Mouse (Mus musculus): ENCODE data around the gene Hck.

Gene Hck

DNA sequence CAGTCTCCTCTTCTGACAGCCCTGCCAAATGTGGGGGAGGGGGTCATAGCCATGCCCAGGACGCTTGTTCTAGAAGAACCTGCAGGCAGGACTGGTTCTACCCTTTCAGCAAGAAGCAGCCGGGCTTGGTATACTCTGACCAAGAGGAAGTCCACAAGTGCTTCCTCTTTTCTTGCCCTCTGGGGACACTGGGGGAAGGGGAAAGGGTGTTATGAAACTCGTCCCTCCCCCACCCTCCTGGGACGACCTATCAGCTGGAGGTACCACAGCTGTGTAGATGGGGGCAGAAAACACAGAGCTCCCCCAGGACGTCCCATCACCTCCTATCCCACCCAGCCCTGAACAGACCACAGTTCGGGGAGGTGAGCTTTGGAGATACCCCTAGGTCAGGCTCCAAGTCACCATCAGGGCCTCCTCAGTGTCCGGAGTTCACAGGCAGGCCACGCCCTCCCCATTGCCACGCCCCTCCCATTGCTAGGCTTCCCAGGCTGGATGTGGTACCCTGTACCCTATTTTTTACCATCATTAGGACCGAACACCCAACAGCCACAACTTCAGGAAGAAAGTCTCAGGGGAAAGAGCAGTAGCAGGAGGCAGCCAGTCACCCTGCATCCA lies 17.6 kb upstream of the Hck start:
- DNase-seq (ENCODE audit: low spot score in 2 of 2): peak in 1 of 2 experiments; percentile 84

DNA sequence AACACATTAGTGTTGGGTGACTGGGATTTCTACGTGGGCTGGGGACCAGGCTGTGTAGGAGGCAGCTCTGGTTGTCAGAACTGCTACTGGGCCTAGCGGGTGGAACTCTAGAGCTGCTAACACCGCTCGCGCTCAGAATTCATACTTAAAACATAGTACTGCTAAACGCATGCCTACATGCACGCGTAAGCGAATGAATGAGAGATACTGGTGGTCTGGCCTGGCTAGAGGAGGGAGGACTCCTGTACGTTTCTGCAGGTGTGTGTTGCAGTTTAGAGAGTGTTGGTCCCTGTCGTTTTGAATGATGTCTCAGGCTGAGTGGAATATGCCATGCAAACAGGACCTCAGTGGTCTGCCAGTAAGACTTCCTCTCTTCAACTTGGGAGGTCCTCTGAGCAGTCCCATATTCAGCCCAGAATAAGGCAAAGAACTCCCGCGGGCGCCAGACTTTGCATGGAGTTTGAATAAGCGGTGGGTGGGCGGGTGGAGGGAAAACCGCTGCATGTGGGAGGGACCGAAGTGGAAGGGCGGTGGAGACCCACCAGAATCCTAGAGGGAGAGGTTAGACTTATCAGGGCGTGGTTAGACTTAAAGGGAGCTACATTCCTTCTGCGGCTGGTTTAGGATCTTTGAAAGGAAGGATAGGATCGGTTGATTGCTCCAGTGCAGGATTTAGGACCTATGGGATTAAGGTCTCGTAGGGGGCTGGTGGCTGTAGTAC lies 1.1 kb upstream of the Hck start:
- no peak for DNase-seq (ENCODE audit: low spot score in 2 of 2)

DNA sequence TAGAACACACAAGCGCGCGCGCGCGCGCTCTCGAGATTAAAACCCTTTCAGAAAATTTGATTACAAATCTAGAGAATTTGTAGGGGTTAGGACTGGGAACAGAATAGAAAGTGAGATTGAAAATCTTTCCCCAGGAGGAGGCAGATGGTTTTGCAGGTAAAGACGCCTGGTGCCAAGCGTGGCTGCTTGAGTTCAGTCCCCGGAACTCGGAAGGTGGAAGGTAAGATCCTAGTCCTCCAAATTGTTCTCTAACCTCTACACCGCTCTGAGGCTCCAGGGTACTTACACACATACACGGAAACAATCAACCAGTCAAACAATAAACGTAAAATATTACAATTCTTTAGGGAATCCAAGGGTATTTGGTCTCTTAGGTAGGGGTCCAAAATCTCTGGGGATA lies 466 bp upstream of the Hck start:
- no peak for DNase-seq (ENCODE audit: low spot score in 2 of 2)

- DNase-seq (ENCODE audit: low spot score in 2 of 2): no peak
These were observed 1.3 kb downstream of the Hck start for GRCm38 (mm10) chr2:153109596-153109995.

GRCm38 (mm10) chr2:153111298-153111697 lies 3.0 kb downstream of the Hck start:
- DNase-seq (ENCODE audit: low spot score in 2 of 2): no peak

GRCm38 (mm10) chr2:153115679-153116081 lies 7.4 kb downstream of the Hck start:
- no peak for DNase-seq (ENCODE audit: low spot score in 2 of 2)

DNA sequence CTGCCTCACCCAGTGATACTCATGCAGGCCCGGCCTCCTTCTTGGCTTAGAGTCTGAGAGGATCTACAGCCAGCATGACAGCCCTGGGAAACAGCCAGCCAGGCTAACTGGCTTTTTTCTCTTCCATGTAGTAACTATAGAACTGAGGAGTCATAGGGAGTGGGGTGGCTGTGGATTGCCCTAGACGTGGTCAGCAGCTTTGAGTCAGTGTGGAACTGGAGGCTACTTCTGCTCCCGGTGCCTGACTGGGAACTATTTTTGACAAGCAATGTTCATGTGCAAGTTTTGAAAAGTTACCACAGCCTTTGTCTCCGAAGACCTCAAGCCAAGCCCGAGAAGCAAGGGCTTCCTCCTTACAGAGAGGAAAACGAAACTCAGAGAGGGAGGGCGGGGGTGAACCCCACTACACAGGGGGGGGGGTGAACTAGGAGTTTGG lies 8.8 kb downstream of the Hck start:
- DNase-seq (ENCODE audit: low spot score in 2 of 2): peak in 1 of 2 experiments; percentile 22

DNA sequence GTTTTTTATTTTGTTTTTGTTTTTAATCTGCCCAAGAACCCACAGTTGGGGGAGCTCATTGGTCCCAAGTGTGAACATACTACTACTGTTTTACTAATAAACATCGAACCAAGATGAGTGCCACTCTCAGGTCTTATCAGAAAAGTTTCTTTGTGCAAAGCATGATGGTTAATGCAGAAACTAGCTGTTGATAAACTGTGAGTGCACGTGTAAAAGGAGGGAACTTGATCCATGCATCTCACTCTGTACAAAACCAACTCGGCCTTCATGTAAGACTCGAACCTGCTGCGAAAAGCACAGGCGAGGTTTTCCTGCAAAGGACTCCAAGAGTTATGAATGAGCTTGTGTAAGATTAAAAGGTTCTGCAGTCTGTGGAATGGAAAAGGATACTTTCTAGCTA lies 11.2 kb downstream of the Hck start:
- no peak for DNase-seq (ENCODE audit: low spot score in 2 of 2)

GRCm38 (mm10) chr2:153120126-153120525 lies 11.9 kb downstream of the Hck start:
- DNase-seq (ENCODE audit: low spot score in 2 of 2): peak in 1 of 2 experiments; percentile 47

DNA sequence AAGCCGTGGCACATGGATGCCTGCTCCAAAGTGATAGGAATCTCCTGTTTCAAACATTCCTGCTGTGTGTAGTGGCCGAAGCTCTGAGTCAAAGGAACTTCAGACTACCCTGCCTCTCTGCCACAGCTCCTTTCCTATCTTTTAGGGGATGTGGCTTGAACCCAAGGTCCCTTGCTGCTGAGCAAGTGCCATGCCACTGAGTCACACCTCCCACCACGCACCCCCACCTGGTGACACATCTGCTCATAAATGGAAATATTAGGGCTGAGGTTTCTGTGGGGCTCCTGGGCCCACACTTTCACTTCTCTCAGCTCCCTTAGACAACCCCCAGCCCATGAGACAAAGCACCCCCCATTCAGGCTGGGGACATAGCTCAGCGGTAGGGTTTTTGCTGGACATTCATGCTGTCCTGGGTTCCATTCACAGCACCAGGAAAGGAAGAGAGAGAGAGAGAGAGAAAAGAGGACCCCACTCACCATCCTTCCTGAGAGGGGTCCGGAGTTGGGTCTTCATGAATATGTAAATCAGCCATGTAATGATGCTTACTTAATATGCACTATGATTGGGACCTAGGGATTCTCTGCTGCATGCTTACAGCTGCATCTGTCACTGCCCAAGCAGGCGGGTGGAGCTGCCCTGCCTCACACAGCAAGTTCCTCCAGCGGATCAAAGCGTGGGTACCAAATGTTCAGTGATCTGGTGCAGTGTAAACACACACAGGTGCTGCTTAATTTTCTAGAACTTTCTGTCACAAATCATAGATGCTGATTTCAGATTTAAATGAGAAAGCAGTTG lies 13.8 kb downstream of the Hck start:
- DNase-seq (ENCODE audit: low spot score in 2 of 2): peak in 1 of 2 experiments; percentile 44

DNA sequence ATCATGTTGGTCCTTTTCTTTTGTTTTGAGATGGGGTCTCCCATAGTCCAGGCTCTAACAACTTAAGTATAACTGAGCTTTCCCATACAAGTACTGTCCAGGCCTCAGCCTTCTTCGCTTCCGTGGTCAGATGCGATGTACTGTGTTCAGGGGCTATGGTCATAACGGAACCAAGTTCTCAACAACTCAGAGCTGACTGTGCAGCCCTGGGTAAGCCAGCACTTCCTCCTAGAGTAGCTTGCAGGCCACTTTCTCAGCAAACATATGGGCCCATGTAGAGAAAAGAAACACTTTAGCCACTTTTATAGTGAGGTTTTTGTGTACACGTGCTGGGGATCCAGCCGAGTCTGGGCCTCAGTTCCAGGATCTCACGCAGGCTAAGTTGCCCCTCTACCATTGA lies 14.4 kb downstream of the Hck start:
- DNase-seq (ENCODE audit: low spot score in 2 of 2): no peak

- DNase-seq (ENCODE audit: low spot score in 2 of 2): no peak
These were observed 17.6 kb downstream of the Hck start for GRCm38 (mm10) chr2:153125875-153126274.

DNA sequence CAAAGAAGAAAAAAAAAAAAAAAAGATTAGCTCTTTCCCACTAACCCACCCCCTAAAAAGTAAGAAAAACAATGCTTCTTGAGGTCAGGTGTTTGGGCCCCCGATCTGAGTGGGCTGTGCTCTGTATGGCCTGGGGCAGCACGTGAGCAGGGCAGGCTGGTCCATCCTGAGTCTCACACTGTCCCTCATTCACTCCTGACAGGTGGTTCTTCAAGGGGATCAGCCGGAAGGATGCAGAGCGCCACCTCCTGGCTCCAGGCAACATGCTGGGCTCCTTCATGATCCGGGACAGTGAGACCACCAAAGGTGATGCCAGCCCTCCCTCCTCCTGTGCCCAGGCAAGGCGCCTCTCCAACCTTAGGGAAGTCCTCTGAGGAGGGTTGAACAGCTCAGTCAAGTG lies 22.8 kb downstream of the Hck start:
- DNase-seq (ENCODE audit: low spot score in 2 of 2): peak in 1 of 2 experiments; percentile 28

- no peak for DNase-seq (ENCODE audit: low spot score in 2 of 2)
These were observed 26.0 kb downstream of the Hck start for GRCm38 (mm10) chr2:153134237-153134636.

DNA sequence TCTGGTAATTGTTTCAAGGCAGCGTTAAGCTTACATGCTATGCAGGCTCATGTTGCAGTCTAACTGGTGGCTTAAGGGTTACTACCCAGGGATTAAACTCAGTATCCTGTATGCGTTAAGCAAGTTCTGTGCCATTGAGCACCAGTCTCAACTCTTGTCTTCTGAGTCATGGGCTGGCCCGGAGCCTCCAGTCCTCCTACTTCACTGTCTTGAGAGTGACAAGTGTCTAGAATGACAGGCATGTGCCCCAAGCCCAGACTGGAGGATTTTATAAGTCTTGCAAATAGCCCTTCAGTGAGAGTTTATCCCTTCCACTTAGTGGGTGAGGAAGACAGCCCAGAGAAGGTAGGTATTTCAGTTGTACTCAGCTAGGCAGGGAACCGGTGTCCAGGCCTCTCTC lies 27.9 kb downstream of the Hck start:
- no peak for DNase-seq (ENCODE audit: low spot score in 2 of 2)

- DNase-seq (ENCODE audit: low spot score in 2 of 2): no peak
These were observed 30.9 kb downstream of the Hck start for GRCm38 (mm10) chr2:153139158-153139557.

- DNase-seq (ENCODE audit: low spot score in 2 of 2): no peak
These were observed 31.8 kb downstream of the Hck start for GRCm38 (mm10) chr2:153139996-153140613.

DNA sequence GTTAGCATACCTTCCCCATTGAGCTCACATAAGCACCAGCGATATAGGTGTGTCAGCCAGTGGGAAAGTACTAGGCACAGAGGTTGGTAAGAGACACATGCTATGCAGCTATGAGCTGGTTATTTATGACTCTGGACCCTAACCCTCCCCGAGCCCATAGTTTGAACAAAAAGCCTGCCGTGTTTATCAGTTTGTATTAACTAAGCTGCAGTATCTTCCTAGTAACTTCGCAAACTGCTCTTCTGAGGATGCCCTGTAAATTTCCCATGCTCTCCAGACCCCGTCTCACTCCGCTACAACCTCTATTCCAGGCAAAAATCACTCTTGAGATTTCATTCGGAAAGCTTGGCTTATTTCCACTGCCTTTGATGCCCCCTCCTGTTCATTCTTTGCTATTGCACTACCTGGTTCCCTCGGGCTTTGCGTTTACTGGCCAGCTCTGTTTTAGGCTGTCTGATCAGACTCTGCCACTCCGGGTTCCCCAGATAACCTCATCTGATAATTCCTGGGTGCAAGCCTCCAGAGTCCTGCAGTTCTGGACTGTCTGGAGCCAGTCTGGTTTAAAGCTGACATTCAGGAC lies 34.4 kb downstream of the Hck start:
- DNase-seq (ENCODE audit: low spot score in 2 of 2): peak in 1 of 2 experiments; percentile 49

- DNase-seq (ENCODE audit: low spot score in 2 of 2): no peak
These were observed 37.1 kb downstream of the Hck start for GRCm38 (mm10) chr2:153145346-153145745.

- DNase-seq (ENCODE audit: low spot score in 2 of 2): no peak
These were observed 39.0 kb downstream of the Hck start for GRCm38 (mm10) chr2:153147236-153147635.

GRCm38 (mm10) chr2:153147715-153148114 lies 39.4 kb downstream of the Hck start:
- DNase-seq (ENCODE audit: low spot score in 2 of 2): peak; percentile 54 to 72

DNA sequence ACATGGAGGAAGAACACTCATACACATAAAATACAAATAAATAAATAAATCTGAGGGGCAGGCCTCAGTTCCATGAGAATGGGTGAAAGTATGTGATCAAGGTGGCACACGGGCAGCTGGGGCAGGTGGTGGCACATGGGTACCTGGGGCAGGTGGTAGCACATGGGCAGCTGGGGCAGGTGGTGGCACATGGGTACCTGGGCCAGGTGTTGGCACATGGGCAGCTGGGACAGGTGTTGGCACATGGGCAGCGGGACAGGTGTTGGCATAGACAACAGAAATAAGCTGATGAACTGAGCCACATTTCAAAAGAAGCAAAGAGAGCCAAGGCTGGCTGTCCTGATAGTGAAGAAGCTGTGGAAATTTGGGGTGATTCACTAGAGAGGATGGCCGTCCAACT lies 41.5 kb downstream of the Hck start:
- no peak for DNase-seq (ENCODE audit: low spot score in 2 of 2)

Measured in natural killer cell, adult 2 months (primary cell).